ENCODE assay signal across 34 mouse cellular contexts in genomic region chr3:31269551-31270317, GRCm38 (mm10). TPM values are rescaled to one million over a fixed set of nuclear protein-coding genes. Genes with fewer than 3 reads are reported as not detected.
DNase-seq lines count a peak whose midpoint lies in the region; ATAC-seq and TF ChIP-seq lines count a peak whose summit lies in the region.
"Had no signal": no experiment of that assay in that cellular context is flagged by ENCODE, and none has a peak within 500 bp of the region (broad histone marks: within the 10 kb centered on the region; RNA-seq: fewer than 3 reads in every experiment).

No protein-coding gene starts in this region.

- 82% methylated on average over 4 of the region's 4 CpGs for WGBS in midbrain, postnatal 0 days
- 73% methylated on average over 4 of the region's 4 CpGs for WGBS in midbrain, embryonic 11.5 days
- WGBS in stomach, embryonic 16.5 days: 66% methylated on average over 4 of the region's 4 CpGs

- no peak overlapping the region for H3K4me2 ChIP-seq in midbrain, postnatal 0 days (ENCODE audit: low read depth, low read length, poor library complexity, severe bottlenecking)
- no peak overlapping the region for H3K4me2 ChIP-seq in midbrain, embryonic 11.5 days
- H3K4me2 ChIP-seq in stomach, embryonic 16.5 days (ENCODE audit: low read depth, low read length): no peak overlapping the region
- H3K4me2 ChIP-seq: embryonic facial prominence, embryonic 12.5 days; heart, embryonic 13.5 days; hindbrain, embryonic 15.5 days; limb, embryonic 15.5 days; liver, embryonic 13.5 days; midbrain, embryonic 15.5 days had no signal

- H3K9ac ChIP-seq in midbrain, postnatal 0 days (replicated peaks; ENCODE audit: low read length, poor library complexity, severe bottlenecking): no peak overlapping the region
- H3K9ac ChIP-seq in midbrain, embryonic 11.5 days (ENCODE audit: low read length): no peak overlapping the region
- no peak overlapping the region for H3K9ac ChIP-seq in stomach, embryonic 16.5 days (ENCODE audit: low read length)
- H3K9ac ChIP-seq: embryonic facial prominence, embryonic 12.5 days; heart, embryonic 13.5 days; hindbrain, embryonic 15.5 days; limb, embryonic 15.5 days; liver, embryonic 13.5 days; midbrain, embryonic 15.5 days had no signal

- H3K4me1 ChIP-seq in midbrain, postnatal 0 days (ENCODE audit: insufficient read depth, low read length): no peaks in the 10 kb centered on the region
- H3K4me1 ChIP-seq in midbrain, embryonic 11.5 days (ENCODE audit: control insufficient read depth, insufficient read depth, low read length): no peaks in the 10 kb centered on the region
- no peaks in the 10 kb centered on the region for H3K4me1 ChIP-seq in E14TG2a.4 (replicated peaks; ENCODE audit: low read depth, low read length)
- no peaks in the 10 kb centered on the region for H3K4me1 ChIP-seq in stomach, embryonic 16.5 days (ENCODE audit: control insufficient read depth, insufficient read depth, low read length)
- H3K4me1 ChIP-seq: embryonic facial prominence, embryonic 12.5 days; hindbrain, embryonic 10.5 days; hindbrain, embryonic 15.5 days; liver, embryonic 13.5 days; midbrain, embryonic 15.5 days had no signal

- H3K27me3 ChIP-seq in midbrain, postnatal 0 days (ENCODE audit: insufficient read depth, low read length): no peaks in the 10 kb centered on the region
- no peaks in the 10 kb centered on the region for H3K27me3 ChIP-seq in midbrain, embryonic 11.5 days (ENCODE audit: control insufficient read depth, insufficient read depth, low read length)
- H3K27me3 ChIP-seq in E14TG2a.4 (ENCODE audit: insufficient read depth, low read length): no peaks in the 10 kb centered on the region; the same call in 1 of the 2 replicates
- no peaks in the 10 kb centered on the region for H3K27me3 ChIP-seq in stomach, embryonic 16.5 days (ENCODE audit: control insufficient read depth, insufficient read depth, low read length)
- H3K27me3 ChIP-seq: embryonic facial prominence, embryonic 12.5 days; heart, embryonic 13.5 days; hindbrain, embryonic 15.5 days; limb, embryonic 15.5 days; liver, embryonic 13.5 days; midbrain, embryonic 15.5 days had no signal

- no peak overlapping the region for H3K27ac ChIP-seq in midbrain, postnatal 0 days (ENCODE audit: low read depth, low read length)
- no peak overlapping the region for H3K27ac ChIP-seq in midbrain, embryonic 11.5 days (ENCODE audit: low read depth, low read length)
- no peak overlapping the region for H3K27ac ChIP-seq in stomach, embryonic 16.5 days (ENCODE audit: low read length)
- H3K27ac ChIP-seq: embryonic facial prominence, embryonic 12.5 days; heart, adult 2 months; heart, embryonic 13.5 days; hindbrain, embryonic 10.5 days; hindbrain, embryonic 15.5 days; kidney, postnatal 0 days; limb, embryonic 10.5 days; limb, embryonic 15.5 days; liver, embryonic 13.5 days; midbrain, embryonic 15.5 days had no signal

- no peaks in the 10 kb centered on the region for H3K9me3 ChIP-seq in midbrain, postnatal 0 days (ENCODE audit: low read length)
- H3K9me3 ChIP-seq in midbrain, embryonic 11.5 days (ENCODE audit: control insufficient read depth, low read length): no peaks in the 10 kb centered on the region
- no peaks in the 10 kb centered on the region for H3K9me3 ChIP-seq in E14TG2a.4 (ENCODE audit: low read length)
- no peaks in the 10 kb centered on the region for H3K9me3 ChIP-seq in stomach, embryonic 16.5 days (replicated peaks; ENCODE audit: control insufficient read depth, low read length)
- H3K9me3 ChIP-seq: embryonic facial prominence, embryonic 12.5 days; heart, embryonic 13.5 days; hindbrain, embryonic 10.5 days; hindbrain, embryonic 15.5 days; limb, embryonic 10.5 days; limb, embryonic 15.5 days; liver, embryonic 13.5 days; midbrain, embryonic 15.5 days had no signal

- peak; percentile 20; the same call in 1 of the 2 replicates for TF ChIP-seq CTCF in midbrain, postnatal 0 days (IDR thresholded peaks at IDR 0.05)
- peak; percentile 9; the same call in 1 of the 2 replicates for TF ChIP-seq CTCF in E14TG2a.4 (conservative IDR thresholded peaks at IDR 0.05; ENCODE audit: low read length)

- ATAC-seq in midbrain, postnatal 0 days (ENCODE audit: low FRiP score): no peak
- no peak for ATAC-seq in midbrain, embryonic 11.5 days (ENCODE audit: low FRiP score)
- ATAC-seq in common myeloid progenitor, adult 5-6 weeks (replicated peaks; ENCODE audit: low read depth, poor library complexity, severe bottlenecking): peak; percentile 86
- peak; percentile 50; the same call in 1 of the 2 replicates for ATAC-seq in stomach, embryonic 16.5 days (ENCODE audit: insufficient read depth, low FRiP score)
- ATAC-seq: activated CD4-positive, CD25-positive, alpha-beta regulatory T cell, adult 4 months; forebrain, embryonic 14.5 days; inflammation-experienced regulatory T-cells, adult 6 months; lung, postnatal 0 days; midbrain, embryonic 15.5 days had no signal

- no peaks in the 10 kb centered on the region for H3K36me3 ChIP-seq in midbrain, postnatal 0 days (ENCODE audit: insufficient read depth, low read length)
- H3K36me3 ChIP-seq in midbrain, embryonic 11.5 days (ENCODE audit: control insufficient read depth, insufficient read depth, low read length): no peaks in the 10 kb centered on the region
- H3K36me3 ChIP-seq in E14TG2a.4 (ENCODE audit: insufficient read depth, low read length): no peaks in the 10 kb centered on the region
- no peaks in the 10 kb centered on the region for H3K36me3 ChIP-seq in stomach, embryonic 16.5 days (ENCODE audit: control insufficient read depth, insufficient read depth, low read length)
- H3K36me3 ChIP-seq: embryonic facial prominence, embryonic 12.5 days; heart, embryonic 13.5 days; hindbrain, embryonic 10.5 days; hindbrain, embryonic 15.5 days; limb, embryonic 10.5 days; limb, embryonic 15.5 days; liver, embryonic 13.5 days; midbrain, embryonic 15.5 days had no signal

- H3K4me3 ChIP-seq in midbrain, postnatal 0 days (ENCODE audit: low read depth, low read length): no peak overlapping the region
- no peak overlapping the region for H3K4me3 ChIP-seq in midbrain, embryonic 11.5 days (ENCODE audit: low read depth, low read length)
- no peak overlapping the region for H3K4me3 ChIP-seq in E14TG2a.4 (replicated peaks; ENCODE audit: low read length)
- no peak overlapping the region for H3K4me3 ChIP-seq in stomach, embryonic 16.5 days (replicated peaks; ENCODE audit: low read length)
- H3K4me3 ChIP-seq: embryonic facial prominence, embryonic 12.5 days; heart, adult 2 months; heart, embryonic 13.5 days; hindbrain, embryonic 10.5 days; hindbrain, embryonic 15.5 days; limb, embryonic 10.5 days; limb, embryonic 15.5 days; liver, embryonic 13.5 days; midbrain, embryonic 15.5 days had no signal

- DNase-seq in midbrain, postnatal 0 days (ENCODE audit: low spot score): no peak
- no peak for DNase-seq in midbrain, embryonic 11.5 days (ENCODE audit: low spot score, missing footprints)
- DNase-seq in T-cell, adult 2 months (ENCODE audit: low spot score): no peak
- DNase-seq in ovary, postnatal 14 days (ENCODE audit: low spot score): no peak
- DNase-seq: adrenal gland, adult 2 months; adrenal gland, postnatal 36 days; cerebellum, adult 9-10 months; cerebellum, postnatal 36 days; embryo, embryonic 11 days; gastrocnemius, postnatal 25 days; heart, adult 2 months; heart, postnatal 10 days; kidney, adult 11 months; layer of hippocampus, adult 9-11 months; liver, embryonic 13.5 days; lung, adult 18-20 months; lung, postnatal 4 days; thymus, adult 2 months; thymus, postnatal 36 days had no signal

RNA-seq across cellular contexts. Expression of gene Slc7a14, which starts 40.4 kb away (rescaled TPM):
- 24.7 and 25.1 TPM in 2 replicates for total RNA-seq in midbrain, postnatal 0 days (2014; rRNA removed)
- 7.6 and 8.1 TPM in 2 replicates for polyA plus RNA-seq in midbrain, postnatal 0 days (2015; fragmentation: Nextera tagmentation; extraction: Ambion mirVana)
- polyA plus RNA-seq in midbrain, embryonic 11.5 days (2014; fragmentation: Nextera tagmentation; extraction: Ambion mirVana): 0.43 and 0.44 TPM in 2 replicates
- total RNA-seq in common myeloid progenitor, adult 5-6 weeks (2017): not detected in 2 replicates
- 0.90 and 0.97 TPM in 2 replicates for polyA plus RNA-seq in stomach, embryonic 16.5 days (2015; fragmentation: Nextera tagmentation; extraction: Ambion mirVana)

Comparison
In these comparisons a context has a peak if more than half of its experiments do, and no peak if none do; other contexts are left out.
1. ATAC-seq: peak in common myeloid progenitor, adult 5-6 weeks (single experiment) and stomach, embryonic 16.5 days (single experiment); none in midbrain, postnatal 0 days (single experiment) and midbrain, embryonic 11.5 days (single experiment).